Mouse (Mus musculus) Patski (cell line): Measurements from ENCODE around the gene Rfx2. TPM values are rescaled to one million over a fixed set of nuclear protein-coding genes. Genes with fewer than 3 reads are reported as not detected.

Source experiments
- ATAC-seq: fragments of 100-300 bp; one replicate; pipeline ENCODE4 v1.8.0; 2021
- CTCF ChIA-PET: fragments of 350-600 bp; sonication (Branson Sonifier 250); formaldehyde crosslinking; loops from one replicate; lab custom pipeline; 2022; ENCODE audit warnings: inconsistent platforms; lab: Charles Lee
- POLR2A ChIA-PET: fragments of 350-600 bp; sonication (Branson Sonifier 250); formaldehyde crosslinking; loops from one replicate; lab custom pipeline; 2022; ENCODE audit warnings: antibody characterized with exemption, inconsistent platforms; lab: Charles Lee
- DNase-seq: peaks from one replicate; pipeline ENCODE4 v3.0.0-alpha.2; 2011; ENCODE audit warnings: low read depth, low spot score
- H3K27me3 ChIP-seq: fragments of 371-371 bp; one replicate; pipeline ENCODE4 v1.5.1; 2021
- CTCF ChIP-seq: fragments of 100-300 bp; IDR thresholded peaks from one replicate; pipeline ENCODE4 v1.5.1; 2021
- in situ Hi-C: fragments of 300-500 bp; cut with MboI; formaldehyde crosslinking; loops from 3 replicates; pipeline ENCODE4 v1.11.1; 2018; ENCODE audit warnings: low pct_unique_long_range_greater_than_20kb, mixed read lengths
- polyA plus RNA-seq: library from polyadenylated mRNA; unstranded; gene quantifications from one replicate; pipeline ENCODE4 v1.2.3, GENCODE M21; 2021

The Rfx2 gene
- polyA plus RNA-seq, 1 experiment from 2014 or later: 7.7 TPM

- in situ Hi-C loops: no loop called here
- no peaks in the 10 kb centered on the region for H3K27me3 ChIP-seq
- ChIA-PET POLR2A (no interaction called here), CTCF (no interaction called here)
- TF ChIP-seq CTCF: no peak
- DNase-seq: no peak
- no peak for ATAC-seq
These were observed 64.0 kb downstream of the Rfx2 start for GRCm38 (mm10) chr17:56766631-56767405.

DNA sequence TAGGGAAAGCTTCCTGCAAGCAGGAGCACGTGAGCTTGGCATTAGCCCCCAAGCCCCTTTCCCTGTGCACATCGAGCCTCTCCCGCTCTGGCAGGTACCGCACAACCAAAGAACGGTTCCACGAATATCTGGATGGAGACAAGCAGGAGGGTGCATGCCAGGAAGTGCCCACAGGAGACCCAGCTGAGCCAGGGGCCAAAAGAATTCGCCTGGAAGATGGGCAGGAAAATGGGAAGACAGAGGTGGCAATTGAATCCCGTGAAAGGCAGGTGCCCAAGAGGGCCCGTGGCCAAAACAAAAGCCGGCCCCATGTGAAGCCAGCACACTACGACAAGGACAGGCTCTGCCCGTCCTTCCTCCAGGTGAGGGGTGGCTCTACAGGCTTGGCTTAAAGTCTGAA is 65.4 kb downstream of the Rfx2 start:
- no peak for DNase-seq
- no peak for TF ChIP-seq CTCF
- ChIA-PET POLR2A (no interaction called here), CTCF (no interaction called here)
- no peaks in the 10 kb centered on the region for H3K27me3 ChIP-seq
- in situ Hi-C loops: no loop called here
- peak; percentile 0 for ATAC-seq

GRCm38 (mm10) chr17:56764474-56765354 is 66.1 kb downstream of the Rfx2 start, which contains the start of gene Dus3l:
Gene Dus3l (plus strand): TSS chr17:56764757.
- in situ Hi-C loops: no loop called here
- peak; percentile 48 for DNase-seq
- ChIA-PET POLR2A (interaction anchor here (0.6 to 0.7 kb wide), 3 partner anchors 14 to 147 kb away, joined by 3 to 6 read pairs (median 3); no protein-coding TSS in a partner anchor), CTCF (interaction anchor here (1.2 kb wide), 1 partner anchor 18 kb away, joined by 3 read pairs; no protein-coding TSS in a partner anchor)
- H3K27me3 ChIP-seq: no peaks in the 10 kb centered on the region
- peak; percentile 82 for ATAC-seq
- TF ChIP-seq CTCF: no peak

- ATAC-seq: no peak
- POLR2A ChIA-PET: interaction anchor here (0.7 to 1.0 kb wide), 2 partner anchors 20 to 36 kb away, joined by 3 to 6 read pairs; no protein-coding TSS in a partner anchor
- no peak for TF ChIP-seq CTCF
These were observed 67.0 kb downstream of the Rfx2 start for GRCm38 (mm10) chr17:56763741-56764250.

GRCm38 (mm10) chr17:56762769-56763731 is 67.8 kb downstream of the Rfx2 start:
- POLR2A ChIA-PET: interaction anchor here (1.0 kb wide), 1 partner anchor 36 kb away, joined by 3 read pairs; no protein-coding TSS in a partner anchor
- H3K27me3 ChIP-seq: no peaks in the 10 kb centered on the region
- in situ Hi-C loops: no loop called here
- no peak for ATAC-seq
- TF ChIP-seq CTCF: no peak
- CTCF ChIA-PET: interaction anchor here (1.2 to 1.6 kb wide), 2 partner anchors 13 to 20 kb away, joined by 3 read pairs; no protein-coding TSS in a partner anchor
- DNase-seq: no peak

More at GRCm38 (mm10) chr17:56763741-56764250, 67.0 kb downstream of the Rfx2 start:
- no peak for DNase-seq
- CTCF ChIA-PET: interaction anchor here (1.2 kb wide), 1 partner anchor 19 kb away, joined by 3 read pairs; no protein-coding TSS in a partner anchor
- in situ Hi-C loops: no loop called here
- H3K27me3 ChIP-seq: no peaks in the 10 kb centered on the region

- in situ Hi-C loops: no loop called here
- ATAC-seq: no peak
- TF ChIP-seq CTCF: no peak
- H3K27me3 ChIP-seq: no peaks in the 10 kb centered on the region
- ChIA-PET CTCF (interaction anchor here (1.6 kb wide), 1 partner anchor 11 kb away, joined by 3 read pairs; no protein-coding TSS in a partner anchor), POLR2A (no interaction called here)
- DNase-seq: no peak
These were observed 68.8 kb downstream of the Rfx2 start for GRCm38 (mm10) chr17:56761991-56762410.

GRCm38 (mm10) chr17:56761077-56761476 is 69.7 kb downstream of the Rfx2 start:
- DNase-seq: no peak
- no peak for ATAC-seq
- in situ Hi-C loops: no loop called here
- TF ChIP-seq CTCF: no peak
- H3K27me3 ChIP-seq: no peaks in the 10 kb centered on the region
- POLR2A ChIA-PET: interaction anchor here (0.7 kb wide), 1 partner anchor 45 kb away, joined by 5 read pairs; no protein-coding TSS in a partner anchor
- CTCF ChIA-PET: no interaction called here

DNA sequence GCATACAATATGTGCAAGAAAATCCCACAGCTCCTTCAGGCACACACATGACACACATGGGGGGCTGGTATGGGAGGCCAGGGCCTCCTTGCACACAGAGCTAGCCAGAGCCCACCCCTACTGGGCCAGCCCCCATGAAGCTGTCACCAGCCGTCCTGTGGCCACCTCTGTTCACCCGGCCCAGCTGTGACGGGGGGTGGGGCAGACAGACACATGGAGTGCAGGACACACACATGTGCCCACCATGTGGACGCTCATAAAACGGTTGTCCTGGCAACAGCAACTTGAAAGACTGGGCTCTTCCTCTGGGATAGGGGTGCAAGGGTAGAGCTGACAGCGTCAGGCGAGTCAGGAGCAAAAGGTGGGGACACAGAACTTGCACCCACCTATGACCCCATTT is 71.6 kb downstream of the Rfx2 start:
- DNase-seq (no peak), ATAC-seq (no peak)
- no peak for TF ChIP-seq CTCF
- ChIA-PET CTCF (no interaction called here), POLR2A (no interaction called here)
- peaks cover 7% of the 10 kb centered on the region for H3K27me3 ChIP-seq
- in situ Hi-C loops: loop anchor here (5.0 kb wide), 1 partner anchor 42 kb away; the partner anchor contains the start of genes Ndufa11 and Vmac

- no peak for ATAC-seq
- no peak for TF ChIP-seq CTCF
These were observed 72.7 kb downstream of the Rfx2 start for GRCm38 (mm10) chr17:56758132-56758531.

More at GRCm38 (mm10) chr17:56758132-56758531, 72.7 kb downstream of the Rfx2 start:
- ChIA-PET CTCF (no interaction called here), POLR2A (no interaction called here)
- H3K27me3 ChIP-seq: peaks cover 7% of the 10 kb centered on the region
- in situ Hi-C loops: loop anchor here (5.0 kb wide), 1 partner anchor 41 kb away; the partner anchor contains the start of genes Ndufa11 and Vmac
- no peak for DNase-seq
